8 mouse cellular contexts compared by ENCODE assay signal in genomic region chr11:3166321-3166720, GRCm38 (mm10). TPM values are rescaled to one million over a fixed set of nuclear protein-coding genes. Genes with fewer than 3 reads are reported as not detected.
DNase-seq lines count a peak whose midpoint lies in the region; TF ChIP-seq lines count a peak whose summit lies in the region.
"Not testable (repeated sequence)": the region's sequence is repeated elsewhere in the genome, so short reads cannot be mapped to it uniquely, and the experiment has no call there.

No protein-coding gene starts in this region.

- H3K4me1 ChIP-seq in kidney, adult 2 months (ENCODE audit: control insufficient read depth, insufficient read depth, low read length): not testable (repeated sequence)

- peak; percentile 43 to 49 for DNase-seq in CD8-positive naive resting alpha-beta T cell, adult 2 months (ENCODE audit: low read depth in 2 of 2, low spot score in 2 of 2)
- peak; percentile 29 for DNase-seq in T-cell, adult 2 months (ENCODE audit: low spot score)
- peak; percentile 67 for DNase-seq in gastrocnemius, adult 18-20 months (ENCODE audit: low spot score)
- peak; percentile 54 to 56 for DNase-seq in heart, adult 9 months (ENCODE audit: low spot score in 2 of 2)
- DNase-seq in kidney, adult 2 months: peak; percentile 54
- peak; percentile 52 for DNase-seq in lung, postnatal 10 days
- DNase-seq in spleen, postnatal 36 days (ENCODE audit: low spot score in 2 of 2): peak; percentile 59 to 64
- DNase-seq in thymus, postnatal 0 days (ENCODE audit: low spot score): peak; percentile 9

- H3K4me3 ChIP-seq in kidney, adult 2 months (ENCODE audit: insufficient read depth, low read depth, low read length): not testable (repeated sequence)

- not testable (repeated sequence) for TF ChIP-seq POLR2A in kidney, adult 2 months (IDR thresholded peaks at IDR 0.05; ENCODE audit: low read depth, low read length)

- not testable (repeated sequence) for H3K27me3 ChIP-seq in kidney, adult 2 months (replicated peaks; ENCODE audit: control insufficient read depth, insufficient read depth, low read length)

- H3K27ac ChIP-seq in kidney, adult 2 months (ENCODE audit: insufficient read depth, low read depth, low read length): not testable (repeated sequence)

- not testable (repeated sequence) for TF ChIP-seq CTCF in kidney, adult 2 months (conservative IDR thresholded peaks at IDR 0.05; ENCODE audit: insufficient read depth, insufficient read length, low read depth, low read length)

- not testable (repeated sequence) for H3K36me3 ChIP-seq in kidney, adult 2 months (ENCODE audit: control insufficient read depth, insufficient read depth, low read length)

RNA-seq across cellular contexts. Expression of gene Sfi1, which starts 26.9 kb away (rescaled TPM):
- total RNA-seq in gastrocnemius, adult 18-20 months (2021): 10 to 100 TPM in 1 of 2 experiments, 1 to 10 TPM in 1; 9.8 to 12.4 TPM
- 17.3 and 19.4 TPM in 2 replicates for polyA plus RNA-seq in kidney, adult 2 months (2012; rRNA removed)
- polyA plus RNA-seq in thymus, postnatal 0 days (2015; fragmentation: Nextera tagmentation; extraction: Ambion mirVana): 9.7 and 14.0 TPM in 2 replicates

RNA-seq across cellular contexts. Expression of gene Eif4enif1, which starts 35.9 kb away (rescaled TPM):
- total RNA-seq in gastrocnemius, adult 18-20 months (2021): 10 to 100 TPM; 32.9 to 38.2 TPM
- 32.0 and 32.8 TPM in 2 replicates for polyA plus RNA-seq in kidney, adult 2 months (2012; rRNA removed)
- polyA plus RNA-seq in thymus, postnatal 0 days (2015; fragmentation: Nextera tagmentation; extraction: Ambion mirVana): 26.9 and 29.6 TPM in 2 replicates

Comparison
In these comparisons a context has a peak if more than half of its experiments do, and no peak if none do; other contexts are left out.
1. DNase-seq: peak in every context shown above with its lines; median percentile 67 in gastrocnemius, adult 18-20 months; 62 in spleen, postnatal 36 days; 55 in heart, adult 9 months; 54 in kidney, adult 2 months; 52 in lung, postnatal 10 days; 46 in CD8-positive naive resting alpha-beta T cell, adult 2 months; 29 in T-cell, adult 2 months; 9 in thymus, postnatal 0 days.